Mouse (Mus musculus) neural tube, embryonic 12.5 days (tissue): ENCODE results near the gene Cox7a1. TPM values are rescaled to one million over a fixed set of nuclear protein-coding genes. Genes with fewer than 3 reads are reported as not detected.
A peak's percentile ranks its signal among the peaks of the same experiment; 100 is the strongest.

ENCODE experiments used
- ATAC-seq: fragments of 200-750 bp; cut with Nextera tagmentation; 2 replicates; pipeline ENCODE4 v1.8.0; 2017; ENCODE audit warnings: low read depth, mild to moderate bottlenecking, moderate TSS enrichment, moderate library complexity; ENCODE audit not compliant: low FRiP score
- H3K27ac ChIP-seq: fragments of 300-500 bp; sonication (generic); 2 replicates; pipeline ENCODE4 v1.5.1; 2016
- H3K27me3 ChIP-seq: fragments of 300-500 bp; sonication (generic); replicated peaks from 2 replicates; pipeline ENCODE4 v1.6.1; 2016; ENCODE audit warnings: mild to moderate bottlenecking
- H3K36me3 ChIP-seq: fragments of 300-500 bp; sonication (generic); 2 replicates; pipeline ENCODE4 v1.6.1; 2016; ENCODE audit warnings: mild to moderate bottlenecking
- H3K4me1 ChIP-seq: fragments of 300-500 bp; sonication (generic); 2 replicates; pipeline ENCODE4 v1.6.1; 2016
- H3K4me2 ChIP-seq: fragments of 300-500 bp; sonication (generic); replicated peaks from 2 replicates; pipeline ENCODE4 v1.6.1; 2016; ENCODE audit warnings: mild to moderate bottlenecking
- H3K4me3 ChIP-seq: fragments of 300-500 bp; sonication (generic); 2 replicates; pipeline ENCODE4 v1.5.1; 2016
- H3K9ac ChIP-seq: fragments of 300-500 bp; sonication (generic); 2 replicates; pipeline ENCODE4 v1.6.1; 2016; ENCODE audit warnings: mild to moderate bottlenecking
- H3K9me3 ChIP-seq: fragments of 300-500 bp; sonication (generic); 2 replicates; pipeline ENCODE4 v1.6.1; 2016; ENCODE audit warnings: mild to moderate bottlenecking
- WGBS: fragments of 180-500 bp; shearing (Covaris S2); methylation state at CpG from one replicate; pipeline ENCODE4 v1.1.7; 2016; 5-methylcytosine and 5-hydroxymethylcytosine counted together
- polyA plus RNA-seq: library from polyadenylated mRNA; unstranded; fragments of >200 nt; fragmentation: Nextera tagmentation; extraction: Ambion mirVana; gene quantifications from 2 replicates; pipeline ENCODE4 v1.2.1, GENCODE M21; 2016

The Cox7a1 gene
- 2.9 and 5.8 TPM in 2 replicates for polyA plus RNA-seq

DNA sequence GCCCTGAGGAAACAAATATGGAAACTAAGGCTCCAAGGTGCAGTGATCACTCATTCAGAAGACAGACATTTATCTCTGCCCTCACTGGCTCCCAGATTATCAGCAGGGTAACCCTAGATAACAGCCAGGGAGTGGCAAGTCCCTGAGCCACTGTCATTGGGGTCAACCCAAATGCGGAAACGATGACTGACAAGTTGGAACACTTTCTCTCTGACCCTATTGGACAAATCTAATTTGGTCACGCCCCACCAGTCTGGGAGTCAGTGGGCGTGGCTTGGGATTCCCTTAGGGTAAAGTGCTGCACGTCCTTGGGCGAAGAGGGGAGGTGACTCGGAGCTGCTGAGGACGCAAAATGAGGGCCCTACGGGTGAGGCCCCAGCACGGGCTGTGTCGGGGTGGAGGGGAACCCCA, at the start of gene Cox7a1:
Cox7a1 (plus strand) TSS at position 266 of the 411 bp plus-strand sequence.
- H3K9ac ChIP-seq, result 0 out of 2 replicates have a peak within 1 kb of the TSS, but pooled peaks have one; percentile 23
- H3K27me3 ChIP-seq, result no peaks in the 10 kb centered on the region
- H3K27ac ChIP-seq, result no peak within 1 kb of the TSS
- peaks cover 44% of the 10 kb centered on the region for H3K36me3 ChIP-seq
- H3K4me2 ChIP-seq, result peak within 1 kb of the TSS; percentile 48
- no peak within 1 kb of the TSS for H3K4me3 ChIP-seq
- H3K4me1 ChIP-seq, result peaks cover 6% of the 10 kb centered on the region; the same call in 1 of the 2 replicates
- peak; percentile 62 for ATAC-seq
- no peaks in the 10 kb centered on the region for H3K9me3 ChIP-seq
- 2% methylated on average over 11 of the region's 11 CpGs for WGBS

DNA sequence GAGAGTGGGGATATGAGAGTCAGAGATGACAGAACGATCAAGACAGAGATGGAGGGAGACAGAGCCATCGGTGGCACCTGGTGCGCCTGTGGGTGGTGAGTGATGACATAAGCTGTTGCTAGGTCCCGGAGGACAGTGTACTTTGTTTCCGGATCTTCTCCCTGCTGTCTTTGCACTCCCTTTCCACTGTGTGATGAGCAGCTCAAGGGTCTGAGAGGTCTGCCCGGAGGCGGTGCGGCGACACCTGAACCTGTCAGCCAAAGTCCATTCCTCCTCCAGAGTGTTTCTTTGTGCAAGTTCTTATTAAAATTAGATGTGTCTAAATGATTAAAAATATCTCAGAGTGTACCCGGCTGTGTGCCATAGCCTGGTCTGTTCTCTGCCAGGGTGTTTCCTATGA, 47.1 kb upstream of the Cox7a1 start:
- H3K4me3 ChIP-seq, result no peak overlapping the region
- H3K27ac ChIP-seq, result no peak overlapping the region
- WGBS, result 94% methylated on average over 10 of the region's 10 CpGs
- no peaks in the 10 kb centered on the region for H3K4me1 ChIP-seq
- ATAC-seq, result no peak
- H3K4me2 ChIP-seq, result no peak overlapping the region
- peaks cover 69% of the 10 kb centered on the region for H3K36me3 ChIP-seq
- peaks cover 16% of the 10 kb centered on the region for H3K9me3 ChIP-seq
- H3K27me3 ChIP-seq, result no peaks in the 10 kb centered on the region
- H3K9ac ChIP-seq, result no peak overlapping the region

DNA sequence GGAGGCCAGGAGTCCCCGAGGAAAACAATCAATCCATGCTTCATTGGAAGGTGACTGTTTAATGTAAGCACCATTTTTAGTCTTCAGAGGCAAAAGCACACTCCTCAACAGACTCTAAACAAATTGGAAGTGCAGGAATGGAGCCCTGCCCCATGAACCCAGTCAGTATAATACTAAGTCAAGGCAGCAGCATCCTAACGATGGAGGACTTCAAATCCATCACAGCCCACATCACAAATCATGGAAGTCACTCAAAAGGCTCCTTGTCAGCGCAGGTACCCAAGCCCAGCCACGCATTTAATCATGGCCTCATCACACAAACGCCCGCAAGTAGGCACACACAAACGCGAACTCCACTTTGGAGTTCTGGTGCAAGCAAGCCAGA, 40.8 kb upstream of the Cox7a1 start:
- peaks cover 31% of the 10 kb centered on the region for H3K36me3 ChIP-seq
- peak overlapping the region; percentile 53 for H3K4me3 ChIP-seq
- peak overlapping the region; percentile 38; the same call in 1 of the 2 replicates for H3K9ac ChIP-seq
- H3K4me1 ChIP-seq, result no peaks in the 10 kb centered on the region
- peak; percentile 41 for ATAC-seq
- WGBS, result 15% methylated on average over 8 of the region's 8 CpGs
- peaks cover 21% of the 10 kb centered on the region for H3K9me3 ChIP-seq
- H3K27me3 ChIP-seq, result no peaks in the 10 kb centered on the region
- H3K27ac ChIP-seq, result no peak overlapping the region
- peak overlapping the region; percentile 60 for H3K4me2 ChIP-seq

DNA sequence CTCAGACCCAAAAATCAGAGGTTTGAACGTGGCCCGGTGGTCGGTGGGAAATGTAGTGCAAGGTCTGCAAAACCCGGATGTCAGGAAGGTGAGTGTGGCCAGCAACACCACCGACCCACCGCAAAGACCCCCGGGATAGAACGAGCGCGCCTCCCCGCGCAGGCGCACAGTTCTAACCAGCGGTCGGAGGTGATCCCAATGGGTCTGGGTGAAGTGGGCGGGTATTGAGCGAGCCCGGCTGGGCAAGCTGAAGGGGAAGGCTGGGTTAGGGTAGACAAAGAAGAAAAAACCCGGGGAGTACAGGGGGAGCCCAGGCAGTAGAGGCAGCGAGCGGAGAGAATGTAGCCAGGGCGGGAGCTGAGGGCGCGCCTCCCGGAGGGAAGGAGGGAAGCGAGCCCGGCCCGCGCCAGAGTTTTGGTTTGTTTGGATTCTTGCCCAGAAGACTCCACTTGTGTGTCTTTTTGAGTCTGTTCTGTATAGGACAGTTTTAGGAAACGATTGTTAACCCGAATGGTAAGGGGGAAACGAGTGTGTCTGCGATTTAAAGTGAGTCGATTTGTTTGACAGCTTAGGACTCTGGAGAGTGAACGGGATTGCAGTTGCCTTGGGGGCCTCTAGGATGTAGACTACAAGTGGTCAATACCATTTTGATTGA, 40.3 kb upstream of the Cox7a1 start:
- peaks cover 26% of the 10 kb centered on the region for H3K9me3 ChIP-seq
- H3K4me2 ChIP-seq, result peak overlapping the region; percentile 60
- H3K36me3 ChIP-seq, result peaks cover 27% of the 10 kb centered on the region
- H3K4me3 ChIP-seq, result peak overlapping the region; percentile 53
- WGBS, result 2% methylated on average over 35 of the region's 35 CpGs
- peak; percentile 95 for ATAC-seq
- peak overlapping the region; percentile 38 for H3K9ac ChIP-seq
- H3K27ac ChIP-seq, result peak overlapping the region; percentile 66; the same call in 1 of the 2 replicates
- H3K4me1 ChIP-seq, result no peaks in the 10 kb centered on the region
- no peaks in the 10 kb centered on the region for H3K27me3 ChIP-seq

DNA sequence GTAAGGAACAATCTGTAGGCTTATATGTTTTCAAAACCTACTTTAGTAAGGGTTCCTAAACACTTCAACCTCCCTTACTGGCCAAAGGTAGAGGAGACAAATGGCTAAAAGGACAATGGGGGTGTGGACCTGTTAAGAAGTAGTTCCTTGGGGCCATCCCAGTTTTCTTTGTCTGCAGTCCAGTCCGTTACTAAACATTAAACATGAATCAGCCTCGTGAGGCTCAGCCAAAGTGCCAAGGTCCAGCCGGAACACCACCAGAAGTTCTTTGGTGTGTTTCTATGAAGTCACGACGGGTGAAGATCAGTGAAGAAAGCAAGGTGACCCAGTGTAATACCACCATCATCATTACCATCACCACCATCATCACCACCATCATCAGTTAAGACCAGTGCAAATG, 36.9 kb upstream of the Cox7a1 start:
- ATAC-seq, result no peak
- no peaks in the 10 kb centered on the region for H3K27me3 ChIP-seq
- no peak overlapping the region for H3K4me3 ChIP-seq
- H3K27ac ChIP-seq, result no peak overlapping the region
- no peaks in the 10 kb centered on the region for H3K4me1 ChIP-seq
- H3K9ac ChIP-seq, result no peak overlapping the region
- H3K36me3 ChIP-seq, result peaks cover 43% of the 10 kb centered on the region
- peaks cover 57% of the 10 kb centered on the region for H3K9me3 ChIP-seq
- 94% methylated on average over 5 of the region's 5 CpGs for WGBS
- H3K4me2 ChIP-seq, result no peak overlapping the region

DNA sequence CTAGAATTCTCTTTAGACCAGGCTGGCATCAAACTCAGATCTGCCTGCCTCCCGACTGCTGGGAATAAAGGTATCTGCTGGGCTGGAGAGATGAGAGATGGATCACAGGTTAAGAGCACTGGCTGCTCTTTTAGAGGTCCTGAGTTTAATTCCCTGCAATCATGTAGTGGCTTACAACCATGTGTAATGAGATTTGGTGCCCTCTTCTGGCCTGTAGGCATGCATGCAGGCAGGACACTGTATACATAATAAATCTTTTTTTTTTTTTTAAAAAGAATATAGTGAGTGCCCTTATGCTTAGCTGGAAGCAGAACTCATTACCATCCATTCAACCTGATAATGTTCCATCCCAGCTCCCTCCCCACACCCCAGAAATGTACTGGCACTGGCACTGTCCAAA, 29.9 kb upstream of the Cox7a1 start:
- peaks cover 74% of the 10 kb centered on the region for H3K36me3 ChIP-seq
- no peaks in the 10 kb centered on the region for H3K27me3 ChIP-seq
- H3K9me3 ChIP-seq, result peaks cover 83% of the 10 kb centered on the region
- no peak overlapping the region for H3K27ac ChIP-seq
- H3K4me1 ChIP-seq, result no peaks in the 10 kb centered on the region
- H3K9ac ChIP-seq, result no peak overlapping the region
- H3K4me2 ChIP-seq, result no peak overlapping the region
- ATAC-seq, result no peak
- H3K4me3 ChIP-seq, result no peak overlapping the region
- 93% methylated on average over 1 of the region's 1 CpGs for WGBS

DNA sequence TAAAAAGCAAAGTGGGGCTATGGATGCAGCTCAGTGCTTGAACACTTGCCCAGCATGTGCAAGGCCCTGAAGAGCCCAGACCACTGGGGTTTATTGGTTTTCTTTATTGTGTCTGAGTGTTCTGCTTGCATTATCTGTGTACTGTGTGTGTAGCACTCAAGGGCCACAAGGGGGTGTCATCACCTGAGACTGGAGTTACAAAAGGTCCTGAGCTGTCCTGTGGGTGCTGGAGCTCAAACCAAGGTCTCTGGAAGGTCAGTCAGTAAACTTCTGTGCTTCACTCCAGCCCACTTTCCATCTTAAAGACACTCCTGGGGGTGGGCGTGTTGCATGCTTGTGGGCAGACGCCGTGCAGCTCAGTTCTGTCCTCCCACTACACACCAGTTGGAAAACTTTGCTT, 28.4 kb upstream of the Cox7a1 start:
- H3K9ac ChIP-seq, result no peak overlapping the region
- H3K4me1 ChIP-seq, result no peaks in the 10 kb centered on the region
- peaks cover 79% of the 10 kb centered on the region for H3K9me3 ChIP-seq
- WGBS, result 94% methylated on average over 3 of the region's 3 CpGs
- H3K36me3 ChIP-seq, result peaks cover 76% of the 10 kb centered on the region
- no peaks in the 10 kb centered on the region for H3K27me3 ChIP-seq
- H3K4me3 ChIP-seq, result no peak overlapping the region
- H3K27ac ChIP-seq, result no peak overlapping the region
- no peak overlapping the region for H3K4me2 ChIP-seq
- no peak for ATAC-seq

DNA sequence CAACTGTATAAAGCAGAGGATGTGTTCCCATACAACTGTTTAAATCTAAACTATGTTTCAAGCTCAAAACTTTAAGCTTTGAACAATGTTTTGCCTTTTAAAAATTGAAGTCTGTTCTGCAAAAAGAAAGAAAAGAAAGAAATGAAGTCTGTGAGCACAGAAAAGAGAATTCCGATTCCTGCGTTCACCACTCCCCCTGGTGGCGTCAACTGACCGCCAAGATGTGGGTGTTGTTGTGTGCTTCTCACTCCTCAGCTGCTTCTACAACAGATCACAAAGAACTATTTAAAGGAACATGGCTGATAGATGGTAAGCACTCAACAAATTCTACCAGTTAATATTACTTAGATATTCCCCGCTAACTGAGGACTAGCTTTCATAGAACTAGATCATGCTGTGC, 20.8 kb upstream of the Cox7a1 start:
- 99% methylated on average over 5 of the region's 5 CpGs for WGBS

DNA sequence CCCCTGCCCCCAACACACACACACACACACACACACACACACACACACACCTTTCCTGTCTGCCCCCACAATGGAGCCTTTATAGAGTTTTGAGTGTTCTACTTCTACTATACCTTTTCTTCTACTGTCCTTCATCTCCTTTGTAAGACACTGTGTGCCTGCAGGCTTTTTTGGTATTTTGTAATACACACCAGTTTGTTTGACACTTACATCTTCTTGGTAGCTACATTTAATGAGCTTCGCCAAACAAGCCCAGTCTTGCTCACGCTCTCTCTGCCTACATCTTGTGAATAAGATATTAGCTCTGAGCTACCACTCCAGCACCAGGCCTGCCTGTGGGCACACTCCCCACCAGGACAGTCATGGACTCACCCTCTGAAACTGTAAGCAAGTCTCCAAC, 19.2 kb upstream of the Cox7a1 start:
- ATAC-seq, result no peak
- Histone ChIP-seq H3K27ac (no peak overlapping the region), H3K4me2 (no peak overlapping the region), H3K9ac (no peak overlapping the region), H3K9me3 (peaks cover 70% of the 10 kb centered on the region), H3K4me1 (no peaks in the 10 kb centered on the region), H3K27me3 (no peaks in the 10 kb centered on the region), H3K4me3 (no peak overlapping the region), H3K36me3 (peaks cover 75% of the 10 kb centered on the region)
- WGBS, result 99% methylated on average over 2 of the region's 2 CpGs

More for the DNA sequence above, 20.8 kb upstream of the Cox7a1 start:
- H3K36me3 ChIP-seq, result peaks cover 90% of the 10 kb centered on the region
- H3K27me3 ChIP-seq, result no peaks in the 10 kb centered on the region
- H3K4me2 ChIP-seq, result no peak overlapping the region
- H3K4me3 ChIP-seq, result no peak overlapping the region
- no peak for ATAC-seq
- no peak overlapping the region for H3K9ac ChIP-seq
- H3K27ac ChIP-seq, result no peak overlapping the region
- peaks cover 85% of the 10 kb centered on the region for H3K9me3 ChIP-seq
- H3K4me1 ChIP-seq, result no peaks in the 10 kb centered on the region

DNA sequence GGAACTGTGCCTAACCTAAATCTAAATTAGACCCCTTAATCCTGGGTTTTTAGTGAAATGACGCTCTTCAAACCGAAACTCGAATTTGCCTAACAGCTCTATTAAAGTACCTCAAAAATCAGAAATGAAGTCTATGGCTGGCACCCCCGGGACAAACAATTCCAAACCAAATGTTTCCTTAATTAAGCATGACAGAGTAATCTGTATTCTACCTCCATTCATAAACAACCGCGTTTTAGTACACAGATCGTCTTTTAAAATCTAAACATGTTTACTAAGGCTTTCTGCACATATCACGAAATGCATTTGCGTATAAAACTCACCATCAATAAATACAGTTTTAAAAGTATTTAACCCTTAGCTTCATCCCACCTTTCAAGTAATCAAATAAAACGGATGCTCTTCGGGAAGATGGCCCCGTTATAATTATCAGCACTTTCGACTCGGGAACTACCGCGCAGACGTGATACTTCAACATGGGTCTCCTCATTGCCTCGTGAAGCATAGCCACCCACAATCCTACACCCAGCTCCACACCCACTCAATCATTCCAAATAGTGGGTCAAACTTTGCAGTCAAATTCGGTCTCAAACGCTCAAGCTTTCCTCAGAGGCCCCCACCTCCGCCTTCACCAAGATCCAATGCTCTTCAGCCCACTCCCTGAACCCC, 14.9 kb upstream of the Cox7a1 start:
- H3K27me3 ChIP-seq, result no peaks in the 10 kb centered on the region
- H3K4me3 ChIP-seq, result peak overlapping the region; percentile 63
- H3K36me3 ChIP-seq, result peaks cover 37% of the 10 kb centered on the region
- peak; percentile 52 for ATAC-seq
- H3K9ac ChIP-seq, result peak overlapping the region; percentile 82
- H3K4me2 ChIP-seq, result peak overlapping the region; percentile 66
- peaks cover 6% of the 10 kb centered on the region for H3K4me1 ChIP-seq
- peaks cover 31% of the 10 kb centered on the region for H3K9me3 ChIP-seq
- 3% methylated on average over 21 of the region's 21 CpGs for WGBS
- peak overlapping the region; percentile 83 for H3K27ac ChIP-seq

DNA sequence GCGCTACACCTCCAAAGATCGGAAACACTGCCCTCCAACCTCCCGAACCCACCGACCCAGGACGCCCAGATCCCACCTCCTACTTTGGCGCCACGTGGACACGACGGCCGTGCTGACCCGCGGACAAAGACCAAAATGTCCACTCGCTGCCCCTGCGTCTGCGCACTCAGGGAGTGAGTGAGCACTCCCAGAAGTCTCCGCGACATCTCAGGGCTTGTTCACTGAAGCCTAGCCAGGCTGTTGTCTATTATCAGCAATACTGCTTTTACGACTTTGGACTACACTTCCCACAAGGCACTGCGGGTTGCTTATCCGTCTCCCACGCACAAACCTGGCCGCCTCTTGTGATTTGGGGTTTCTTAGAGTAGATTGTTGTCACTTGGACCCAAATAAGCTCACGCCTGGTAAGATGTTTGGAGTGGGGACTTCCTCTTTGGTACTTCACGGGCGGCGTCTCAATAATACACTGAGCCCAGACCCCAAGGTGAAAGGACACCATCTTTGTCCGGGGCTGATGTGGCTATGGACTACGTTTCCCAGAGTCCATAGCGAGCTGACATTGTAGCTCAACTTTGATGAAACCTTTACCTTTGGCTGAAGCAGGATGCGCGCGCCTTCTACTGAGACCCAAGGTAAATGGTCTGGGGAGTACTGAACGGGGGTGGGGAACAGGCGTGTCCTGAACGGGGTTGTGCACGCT, 14.2 kb upstream of the Cox7a1 start, which contains the start of gene Zfp146:
Zfp146 (minus strand) TSS at position 168 of the 700 bp plus-strand sequence.
- Histone ChIP-seq H3K27ac (peak within 1 kb of the TSS; percentile 83), H3K36me3 (peaks cover 32% of the 10 kb centered on the region), H3K27me3 (no peaks in the 10 kb centered on the region), H3K9ac (peak within 1 kb of the TSS; percentile 82), H3K4me2 (peak within 1 kb of the TSS; percentile 66), H3K4me1 (peaks cover 6% of the 10 kb centered on the region), H3K9me3 (peaks cover 25% of the 10 kb centered on the region), H3K4me3 (peak within 1 kb of the TSS; percentile 63)
- peak; percentile 97 for ATAC-seq
- under 1% methylated on average over 36 of the region's 36 CpGs for WGBS
